Mouse (Mus musculus): ENCODE results near the gene Rilpl1.
"Not testable (repeated sequence)": the region's sequence is repeated elsewhere in the genome, so short reads cannot be mapped to it uniquely, and the experiment has no call there.

Rilpl1 gene

GRCm38 (mm10) chr5:124530655-124531582 is at the start of gene Rilpl1:
Rilpl1 (minus strand) TSS chr5:124531391.
- DNase-seq: peak; percentile 82

GRCm38 (mm10) chr5:124578633-124579317 is 47.6 kb upstream of the Rilpl1 start, which contains the start of the genes Eif2b1 and Gtf2h3:
Eif2b1 (minus strand) TSS chr5:124579131.
Gtf2h3 (plus strand) TSS chr5:124579140.
- peak; percentile 94 for DNase-seq

- DNase-seq: no peak
Measured at GRCm38 (mm10) chr5:124575467-124575866, 44.3 kb upstream of the Rilpl1 start.

GRCm38 (mm10) chr5:124571068-124571467 is 39.9 kb upstream of the Rilpl1 start:
- DNase-seq: no peak

GRCm38 (mm10) chr5:124555145-124555544 is 24.0 kb upstream of the Rilpl1 start:
- peak; percentile 18 for DNase-seq

GRCm38 (mm10) chr5:124553607-124554006 is 22.4 kb upstream of the Rilpl1 start:
- no peak for DNase-seq

- peak; percentile 91 for DNase-seq
Measured at GRCm38 (mm10) chr5:124552558-124553307, 21.5 kb upstream of the Rilpl1 start, which contains the start of gene Ddx55. Ddx55 (plus strand) TSS chr5:124552864.

GRCm38 (mm10) chr5:124552094-124552472 is 20.9 kb upstream of the Rilpl1 start:
- DNase-seq: no peak

- DNase-seq: not testable (repeated sequence)
Measured at GRCm38 (mm10) chr5:124551349-124552093, 20.3 kb upstream of the Rilpl1 start.

- DNase-seq: not testable (repeated sequence)
Measured at GRCm38 (mm10) chr5:124550737-124551136, 19.5 kb upstream of the Rilpl1 start.

GRCm38 (mm10) chr5:124541602-124541973 is 10.4 kb upstream of the Rilpl1 start:
- DNase-seq: no peak

- peak; percentile 85 for DNase-seq
Measured at GRCm38 (mm10) chr5:124540905-124541601, 9.9 kb upstream of the Rilpl1 start.

GRCm38 (mm10) chr5:124540383-124540786 is 9.2 kb upstream of the Rilpl1 start, which contains the start of gene Tmed2:
Tmed2 (plus strand) TSS chr5:124540695.
- peak; percentile 97 for DNase-seq

- no peak for DNase-seq
Measured at GRCm38 (mm10) chr5:124539905-124540304, 8.7 kb upstream of the Rilpl1 start.

GRCm38 (mm10) chr5:124538813-124539792 is 7.9 kb upstream of the Rilpl1 start:
- DNase-seq: peak; percentile 64

- peak; percentile 79 for DNase-seq
Measured at GRCm38 (mm10) chr5:124536776-124537175, 5.6 kb upstream of the Rilpl1 start.

GRCm38 (mm10) chr5:124535016-124535415 is 3.8 kb upstream of the Rilpl1 start:
- no peak for DNase-seq

- DNase-seq: no peak
Measured at GRCm38 (mm10) chr5:124532451-124532850, 1.3 kb upstream of the Rilpl1 start.

GRCm38 (mm10) chr5:124531583-124531930 is 366 bp upstream of the Rilpl1 start:
- peak; percentile 35 for DNase-seq

- peak; percentile 43 for DNase-seq
Measured at GRCm38 (mm10) chr5:124529697-124530096, 1.5 kb downstream of the Rilpl1 start.
